Mouse (Mus musculus) CH12.LX (cell line): ENCODE measurements around the gene Tcf7l1. TPM values are rescaled to one million over a fixed set of nuclear protein-coding genes. Genes with fewer than 3 reads are reported as not detected.

ENCODE experiments used
- DNase-seq: peaks from one replicate; pipeline ENCODE4 v3.0.0-alpha.2; 2013; ENCODE audit errors: extremely low read depth
- H3K27ac ChIP-seq: 2 replicates; pipeline ENCODE4 v1.5.1; 2012; ENCODE audit warnings: low read depth, mild to moderate bottlenecking, control low read depth, moderate library complexity; ENCODE audit not compliant: insufficient read depth
- H3K27me3 ChIP-seq: replicated peaks from 2 replicates; pipeline ENCODE3; 2012; ENCODE audit warnings: inconsistent platforms
- H3K36me3 ChIP-seq, 2 experiments: replicated peaks in 1 of 2; 2 replicates each; pipeline versions ENCODE3 to v1.6.1; 2012; ENCODE audit warnings: inconsistent platforms in 1 of 2, low read length in 1 of 2, mild to moderate bottlenecking in 1 of 2, mixed read lengths in 1 of 2, moderate library complexity in 1 of 2; ENCODE audit not compliant: control insufficient read depth in 1 of 2, insufficient read depth in 1 of 2
- H3K4me1 ChIP-seq, 2 experiments: 2 replicates each; pipeline ENCODE4 v1.6.1; 2012; ENCODE audit warnings: inconsistent platforms in 1 of 2, moderate library complexity in 1 of 2; ENCODE audit not compliant: insufficient read depth in 2 of 2, control insufficient read depth in 1 of 2
- H3K4me2 ChIP-seq: 2 replicates; pipeline ENCODE4 v1.6.1; 2012; ENCODE audit warnings: low read depth, mild to moderate bottlenecking, control low read depth; ENCODE audit not compliant: poor library complexity, insufficient read depth, severe bottlenecking
- H3K4me3 ChIP-seq, 3 experiments: fragments of 150-350 bp in 1 of 3; sonication (generic) in 1 of 3; replicated peaks in 1 of 3; 2 replicates each; pipeline versions ENCODE3 to v1.5.1; 2011 to 2012; ENCODE audit warnings: low read depth in 2 of 3, low read length in 2 of 3, mild to moderate bottlenecking in 2 of 3, moderate library complexity in 2 of 3, control low read depth in 1 of 3, improper control_type of control experiment in 1 of 3, inconsistent platforms in 1 of 3, mixed read lengths in 1 of 3; ENCODE audit not compliant: poor library complexity in 1 of 3
- H3K79me2 ChIP-seq: replicated peaks from 2 replicates; pipeline ENCODE4 v1.6.1; 2012; ENCODE audit warnings: mild to moderate bottlenecking, moderate library complexity; ENCODE audit not compliant: control insufficient read depth, poor library complexity, insufficient read depth, severe bottlenecking; ENCODE audit errors: extremely low read depth
- H3K9ac ChIP-seq: 2 replicates; pipeline ENCODE4 v1.6.1; 2012; ENCODE audit warnings: low read depth, mild to moderate bottlenecking, control low read depth, moderate library complexity; ENCODE audit not compliant: insufficient read depth
- H3K9me3 ChIP-seq: replicated peaks from 2 replicates; pipeline ENCODE3; 2012; ENCODE audit warnings: low read length, inconsistent platforms, mixed read lengths
- CHD1 ChIP-seq: IDR thresholded peaks from 2 replicates; pipeline ENCODE4 v1.6.1; 2012; ENCODE audit warnings: low read depth, low read length, improper control_type of control experiment, inconsistent platforms
- CHD2 ChIP-seq: IDR thresholded peaks from 2 replicates; pipeline ENCODE4 v1.6.1; 2011; ENCODE audit warnings: low read length, improper control_type of control experiment
- E2F4 ChIP-seq: IDR thresholded peaks from 2 replicates; pipeline ENCODE4 v1.6.1; 2011; ENCODE audit warnings: low read depth, low read length, improper control_type of control experiment; ENCODE audit not compliant: insufficient replicate concordance
- EP300 ChIP-seq: IDR thresholded peaks from 2 replicates; pipeline ENCODE4 v1.6.1; 2011; ENCODE audit warnings: low read length, improper control_type of control experiment
- ETS1 ChIP-seq: conservative IDR thresholded peaks from 2 replicates; pipeline ENCODE4 v1.6.1; 2012; ENCODE audit warnings: low read depth, mild to moderate bottlenecking, inconsistent platforms, low read length, improper control_type of control experiment, moderate library complexity
- GABPA ChIP-seq: IDR thresholded peaks from 2 replicates; pipeline ENCODE4 v1.6.1; 2012; ENCODE audit warnings: low read depth, low read length, improper control_type of control experiment, inconsistent platforms; ENCODE audit not compliant: insufficient replicate concordance
- IRF4 ChIP-seq: IDR thresholded peaks from 2 replicates; pipeline ENCODE4 v1.6.1; 2014; ENCODE audit warnings: low read depth, mild to moderate bottlenecking, inconsistent platforms, low read length, improper control_type of control experiment
- JUN ChIP-seq: IDR thresholded peaks from 2 replicates; pipeline ENCODE4 v1.6.1; 2011; ENCODE audit warnings: low read depth, mild to moderate bottlenecking, low read length, improper control_type of control experiment, moderate library complexity; ENCODE audit not compliant: insufficient read depth
- JUND ChIP-seq: conservative IDR thresholded peaks from 2 replicates; pipeline ENCODE4 v1.6.1; 2011; ENCODE audit warnings: low read depth, low read length, improper control_type of control experiment
- MAFK ChIP-seq: IDR thresholded peaks from 2 replicates; pipeline ENCODE4 v1.6.1; 2011; ENCODE audit warnings: low read length, improper control_type of control experiment; ENCODE audit not compliant: insufficient replicate concordance
- MAX ChIP-seq: IDR thresholded peaks from 2 replicates; pipeline ENCODE4 v1.6.1; 2011; ENCODE audit warnings: low read length, improper control_type of control experiment
- MEF2A ChIP-seq: IDR thresholded peaks from 2 replicates; pipeline ENCODE4 v1.6.1; 2014; ENCODE audit warnings: low read depth, mild to moderate bottlenecking, inconsistent platforms, low read length, improper control_type of control experiment, borderline replicate concordance
- MXI1 ChIP-seq: IDR thresholded peaks from 2 replicates; pipeline ENCODE4 v1.6.1; 2011; ENCODE audit warnings: mild to moderate bottlenecking, low read depth, low read length, improper control_type of control experiment
- NELFE ChIP-seq: IDR thresholded peaks from 2 replicates; pipeline ENCODE4 v1.6.1; 2011; ENCODE audit warnings: low read depth, low read length, improper control_type of control experiment
- POLR2AphosphoS2 ChIP-seq: IDR thresholded peaks from 2 replicates; pipeline ENCODE4 v1.6.1; 2011; ENCODE audit warnings: low read depth, low read length, improper control_type of control experiment
- RAD21 ChIP-seq: IDR thresholded peaks from 2 replicates; pipeline ENCODE4 v1.6.1; 2011; ENCODE audit warnings: low read depth, mild to moderate bottlenecking, low read length, improper control_type of control experiment, moderate library complexity
- RCOR1 ChIP-seq: conservative IDR thresholded peaks from 2 replicates; pipeline ENCODE4 v1.6.1; 2012; ENCODE audit warnings: low read depth, mild to moderate bottlenecking, inconsistent platforms, low read length, improper control_type of control experiment
- SIN3A ChIP-seq: IDR thresholded peaks from 2 replicates; pipeline ENCODE4 v1.6.1; 2012; ENCODE audit warnings: low read length, improper control_type of control experiment, inconsistent platforms
- TBP ChIP-seq: conservative IDR thresholded peaks from 2 replicates; pipeline ENCODE4 v1.6.1; 2011; ENCODE audit warnings: low read depth, low read length, improper control_type of control experiment
- TCF12 ChIP-seq: IDR thresholded peaks from 2 replicates; pipeline ENCODE4 v1.6.1; 2014; ENCODE audit warnings: low read depth, mild to moderate bottlenecking, inconsistent platforms, low read length, improper control_type of control experiment
- UBTF ChIP-seq: IDR thresholded peaks from 2 replicates; pipeline ENCODE4 v1.6.1; 2012; ENCODE audit warnings: low read depth, mild to moderate bottlenecking, inconsistent platforms, low read length, improper control_type of control experiment, moderate library complexity
- USF2 ChIP-seq: conservative IDR thresholded peaks from 2 replicates; pipeline ENCODE4 v1.6.1; 2011; ENCODE audit warnings: low read depth, low read length, improper control_type of control experiment
- ZC3H11A ChIP-seq: IDR thresholded peaks from 2 replicates; pipeline ENCODE4 v1.6.1; 2012; ENCODE audit warnings: low read depth, mild to moderate bottlenecking, inconsistent platforms, low read length, improper control_type of control experiment
- ZKSCAN1 ChIP-seq: IDR thresholded peaks from 2 replicates; pipeline ENCODE4 v1.6.1; 2012; ENCODE audit warnings: low read depth, inconsistent platforms, low read length, improper control_type of control experiment, borderline replicate concordance
- dilution Hi-C: fragments of 300-500 bp; cut with MboI; formaldehyde crosslinking; loops from 2 replicates; pipeline ENCODE4 v1.14.3; 2020; ENCODE audit warnings: low sequenced_read_pairs; ENCODE audit not compliant: extremely low pct_unique_long_range_greater_than_20kb, extremely low pct_ligation_motif_present
- in situ Hi-C: fragments of 300-500 bp; cut with MboI; formaldehyde crosslinking; loops from 3 replicates; pipeline ENCODE4 v1.14.3; 2019; ENCODE audit warnings: low sequenced_read_pairs, low pct_ligation_motif_present, low pct_unique_long_range_greater_than_20kb, mixed read lengths
- polyA plus RNA-seq: library from polyadenylated mRNA; unstranded; fragments of >175 nt; gene quantifications from 2 replicates; pipeline ENCODE4 v1.2.1, GENCODE M21; 2012; ENCODE audit warnings: low read depth; ENCODE audit not compliant: insufficient read length
- total RNA-seq, 2 experiments: library from RNA; depleted of rRNA; stranded (reverse); fragments of 300-350 nt in 1 of 2; fragments of >200 nt in 1 of 2; gene quantifications; 2 replicates each; pipeline ENCODE4 v1.2.3; 2012 to 2014

The Tcf7l1 gene
- total and polyA plus RNA-seq, 3 experiments: 0.13 to 9.9 (median 0.47) TPM

- dilution Hi-C loops: no loop called here
- Histone ChIP-seq H3K79me2 (no peaks in the 10 kb centered on the region), H3K27me3 (no peaks in the 10 kb centered on the region), H3K27ac (no peak overlapping the region), H3K9me3 (no peaks in the 10 kb centered on the region), H3K9ac (no peak overlapping the region), H3K4me3 (no peak overlapping the region), H3K36me3 (no peaks in the 10 kb centered on the region), H3K4me1 (no peaks in the 10 kb centered on the region), H3K4me2 (no peak overlapping the region)
- DNase-seq: no peak
- TF ChIP-seq MEF2A (no peak), NELFE (no peak), JUN (no peak), SIN3A (no peak), IRF4 (no peak), CHD2 (no peak), MAX (no peak), ETS1 (no peak), ZKSCAN1 (no peak), MXI1 (no peak), UBTF (no peak), MAFK (no peak), CHD1 (no peak), E2F4 (no peak), USF2 (no peak), TCF12 (no peak), RCOR1 (no peak), POLR2AphosphoS2 (no peak)
- in situ Hi-C loops: no loop called here
Observed at GRCm38 (mm10) chr6:72742331-72742730, 46.7 kb downstream of the Tcf7l1 start.

- H3K9me3 ChIP-seq: no peaks in the 10 kb centered on the region
- no peaks in the 10 kb centered on the region for H3K4me1 ChIP-seq
- no peak overlapping the region for H3K4me3 ChIP-seq
- in situ Hi-C loops: no loop called here
- H3K36me3 ChIP-seq: no peaks in the 10 kb centered on the region
- no peak overlapping the region for H3K9ac ChIP-seq
- TF ChIP-seq GABPA (no peak), TBP (no peak), ETS1 (no peak), JUND (no peak), TCF12 (no peak), CHD2 (no peak), USF2 (no peak), MAFK (no peak), RAD21 (no peak), EP300 (no peak), UBTF (no peak), ZC3H11A (no peak), JUN (no peak)
- dilution Hi-C loops: no loop called here
- no peak overlapping the region for H3K4me2 ChIP-seq
- H3K27me3 ChIP-seq: no peaks in the 10 kb centered on the region
- no peak for DNase-seq
- no peak overlapping the region for H3K27ac ChIP-seq
- no peaks in the 10 kb centered on the region for H3K79me2 ChIP-seq
Observed at GRCm38 (mm10) chr6:72740596-72741421, 48.2 kb downstream of the Tcf7l1 start.
